Mouse (Mus musculus) thymus, adult 2 months (tissue): ENCODE results near the gene Prss12. TPM values are rescaled to one million over a fixed set of nuclear protein-coding genes. Genes with fewer than 3 reads are reported as not detected.
"Not testable (repeated sequence)": the region's sequence is repeated elsewhere in the genome, so short reads cannot be mapped to it uniquely, and the experiment has no call there.

Source experiments
- DNase-seq: peaks from one replicate; pipeline ENCODE4 v3.0.0; 2021
- H3K27ac ChIP-seq: fragments of 200-500 bp; 2 replicates; pipeline ENCODE4 v1.5.1; 2012; ENCODE audit warnings: low read length, control low read depth; ENCODE audit not compliant: control insufficient read depth, insufficient read depth
- H3K27me3 ChIP-seq: fragments of 200-500 bp; 2 replicates; pipeline ENCODE4 v1.6.1; 2012; ENCODE audit warnings: mild to moderate bottlenecking, low read length, moderate library complexity, mixed read lengths; ENCODE audit not compliant: control insufficient read depth, insufficient read depth
- H3K36me3 ChIP-seq: fragments of 200-500 bp; 2 replicates; pipeline ENCODE4 v1.6.1; 2012; ENCODE audit warnings: mild to moderate bottlenecking, low read length, moderate library complexity; ENCODE audit not compliant: control insufficient read depth, insufficient read depth
- H3K4me1 ChIP-seq: fragments of 200-500 bp; replicated peaks from 2 replicates; pipeline ENCODE4 v1.6.1; 2012; ENCODE audit warnings: low read length; ENCODE audit not compliant: control insufficient read depth, insufficient read depth
- H3K4me3 ChIP-seq: fragments of 200-500 bp; 2 replicates; pipeline ENCODE4 v1.5.1; 2012; ENCODE audit warnings: mild to moderate bottlenecking, low read length, control low read depth, moderate library complexity; ENCODE audit not compliant: control insufficient read depth, insufficient read depth
- CTCF ChIP-seq: fragments of 200-500 bp; IDR thresholded peaks from 2 replicates; pipeline ENCODE4 v1.5.1; 2012; ENCODE audit warnings: mild to moderate bottlenecking, control low read depth, low read length, moderate library complexity, borderline replicate concordance; ENCODE audit not compliant: control insufficient read depth, poor library complexity, insufficient read depth; ENCODE audit errors: extremely low read depth
- POLR2A ChIP-seq: fragments of 200-500 bp; IDR thresholded peaks from 2 replicates; pipeline ENCODE4 v1.6.1; 2012; ENCODE audit warnings: mild to moderate bottlenecking, low read length, control low read depth, moderate library complexity; ENCODE audit not compliant: control insufficient read depth, poor library complexity, insufficient read depth; ENCODE audit errors: extremely low read depth
- WGBS: fragments of 180-500 bp; shearing (Covaris S2); methylation state at CpG from one replicate; pipeline ENCODE4 v1.1.7; 2018; 5-methylcytosine and 5-hydroxymethylcytosine counted together
- polyA plus RNA-seq: library from polyadenylated mRNA; depleted of rRNA; stranded (reverse); fragments of >200 nt; gene quantifications from 2 replicates; pipeline ENCODE4 v1.2.3, GENCODE M21; 2012

The Prss12 gene
- polyA plus RNA-seq, 1 experiment, result 0.49 TPM

DNA sequence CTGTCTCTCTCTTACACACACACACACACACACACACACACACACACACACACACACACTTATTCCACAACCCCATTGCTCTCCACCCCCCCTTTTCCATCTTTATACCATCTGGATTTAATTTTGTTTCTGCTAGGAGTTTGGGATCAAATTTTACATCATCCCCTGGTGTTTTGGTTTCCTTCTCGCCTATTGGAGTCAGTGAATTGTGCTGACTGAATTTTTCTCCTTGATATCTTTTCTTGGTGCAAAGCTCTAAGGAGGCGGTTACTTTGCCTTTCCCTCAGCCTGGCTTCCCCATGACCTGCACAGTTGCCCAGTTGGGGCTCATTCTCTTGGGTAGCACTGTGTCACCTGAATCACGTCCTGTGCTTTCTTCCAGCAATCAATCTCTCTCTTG is 30.1 kb downstream of the Prss12 start:
- TF ChIP-seq POLR2A (no peak), CTCF (no peak)
- 89% methylated on average over 3 of the region's 3 CpGs for WGBS
- no peak overlapping the region for H3K4me3 ChIP-seq
- no peaks in the 10 kb centered on the region for H3K27me3 ChIP-seq
- H3K4me1 ChIP-seq, result no peaks in the 10 kb centered on the region
- H3K36me3 ChIP-seq, result no peaks in the 10 kb centered on the region
- H3K27ac ChIP-seq, result no peak overlapping the region
- DNase-seq, result no peak

DNA sequence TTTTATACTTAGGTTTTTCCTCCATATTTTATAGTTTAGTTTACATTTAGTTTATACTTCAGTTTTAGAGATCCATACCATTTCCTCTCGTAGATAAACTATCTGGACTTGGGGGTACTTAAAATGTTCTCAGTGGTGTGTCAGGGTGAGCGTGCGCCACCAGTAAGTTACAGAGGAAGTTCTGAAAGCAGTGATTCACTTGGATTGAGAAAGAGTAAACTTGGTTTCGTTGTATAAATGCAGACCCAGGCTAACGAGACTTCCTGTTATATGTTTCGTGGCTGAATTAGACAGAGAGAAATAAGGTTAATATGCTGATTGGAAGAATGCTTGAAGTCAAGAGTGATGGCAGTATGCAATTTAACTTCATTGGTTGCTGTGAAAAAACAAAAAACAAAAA is 34.6 kb downstream of the Prss12 start:
- 61% methylated on average over 6 of the region's 6 CpGs for WGBS
- no peak for TF ChIP-seq CTCF
- Histone ChIP-seq H3K36me3 (no peaks in the 10 kb centered on the region), H3K4me1 (no peaks in the 10 kb centered on the region), H3K4me3 (no peak overlapping the region), H3K27ac (no peak overlapping the region), H3K27me3 (no peaks in the 10 kb centered on the region)
- DNase-seq, result no peak

DNA sequence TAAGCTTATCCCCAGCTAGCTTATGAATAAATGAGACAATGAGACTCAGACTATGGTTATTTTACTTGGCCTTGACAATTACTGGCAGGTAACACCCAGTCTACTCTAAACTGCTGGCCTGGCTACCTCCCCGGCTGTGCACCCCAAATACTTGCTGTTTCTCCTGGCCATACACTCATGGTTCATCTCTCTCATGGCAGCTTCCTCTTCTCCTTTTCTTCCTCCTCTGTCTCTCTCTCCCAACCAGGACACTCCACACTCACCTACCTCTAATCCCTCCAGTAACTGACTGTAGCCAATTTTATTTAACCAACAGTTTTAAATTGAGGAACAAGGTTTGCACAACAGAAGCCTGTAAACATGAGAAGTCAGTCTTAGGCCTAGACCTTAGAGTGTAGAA is 45.1 kb downstream of the Prss12 start:
- Histone ChIP-seq H3K4me1 (no peaks in the 10 kb centered on the region), H3K27ac (no peak overlapping the region), H3K36me3 (no peaks in the 10 kb centered on the region), H3K4me3 (no peak overlapping the region), H3K27me3 (no peaks in the 10 kb centered on the region)
- DNase-seq, result no peak
- TF ChIP-seq POLR2A (no peak), CTCF (no peak)
- WGBS, result 87% methylated on average over 1 of the region's 1 CpGs

DNA sequence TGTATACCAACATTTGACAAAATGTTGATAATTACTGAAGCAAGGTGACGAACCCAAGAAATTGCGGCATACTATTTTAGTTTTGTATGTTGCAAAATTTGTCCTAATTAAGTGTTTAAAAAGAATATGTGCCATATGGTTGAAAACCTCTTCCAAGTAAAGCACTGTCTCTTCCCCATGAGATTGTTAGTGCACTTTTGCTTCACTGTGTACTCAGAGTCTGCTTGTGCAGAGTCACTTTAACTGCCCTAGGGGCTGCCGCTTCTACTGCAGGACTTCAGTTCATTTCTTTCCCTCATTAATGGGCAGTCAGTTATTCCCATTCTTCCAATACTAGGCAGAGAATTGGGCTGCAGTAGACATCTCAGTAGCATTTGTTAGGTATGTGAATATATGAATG is 46.5 kb downstream of the Prss12 start:
- Histone ChIP-seq H3K27me3 (no peaks in the 10 kb centered on the region), H3K27ac (no peak overlapping the region), H3K36me3 (no peaks in the 10 kb centered on the region), H3K4me3 (no peak overlapping the region), H3K4me1 (no peaks in the 10 kb centered on the region)
- WGBS, result 98% methylated on average over 3 of the region's 3 CpGs
- no peak for TF ChIP-seq POLR2A
- TF ChIP-seq CTCF, result no peak
- no peak for DNase-seq

DNA sequence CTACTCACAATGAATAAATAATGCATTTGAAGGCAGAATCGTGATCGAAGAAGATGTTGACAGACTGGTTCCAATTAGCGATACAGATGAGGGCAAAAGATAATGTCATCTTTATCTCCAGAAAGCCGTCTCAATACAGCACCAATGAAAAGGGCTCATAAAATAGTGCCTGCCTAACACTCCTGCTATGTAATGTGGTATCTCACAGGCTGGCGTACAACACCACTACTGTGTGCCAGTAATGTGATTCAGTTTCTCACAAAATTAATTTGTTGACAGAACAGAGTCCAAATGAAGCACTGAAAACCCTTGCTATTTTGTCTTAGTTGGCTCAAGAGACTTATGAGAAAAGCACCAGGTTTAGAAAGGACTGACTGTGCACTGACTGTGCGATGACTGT is 48.4 kb downstream of the Prss12 start:
- Histone ChIP-seq H3K4me3 (no peak overlapping the region), H3K4me1 (no peaks in the 10 kb centered on the region), H3K36me3 (no peaks in the 10 kb centered on the region), H3K27me3 (no peaks in the 10 kb centered on the region), H3K27ac (no peak overlapping the region)
- TF ChIP-seq POLR2A (no peak), CTCF (no peak)
- WGBS, result 93% methylated on average over 6 of the region's 6 CpGs
- DNase-seq, result no peak

DNA sequence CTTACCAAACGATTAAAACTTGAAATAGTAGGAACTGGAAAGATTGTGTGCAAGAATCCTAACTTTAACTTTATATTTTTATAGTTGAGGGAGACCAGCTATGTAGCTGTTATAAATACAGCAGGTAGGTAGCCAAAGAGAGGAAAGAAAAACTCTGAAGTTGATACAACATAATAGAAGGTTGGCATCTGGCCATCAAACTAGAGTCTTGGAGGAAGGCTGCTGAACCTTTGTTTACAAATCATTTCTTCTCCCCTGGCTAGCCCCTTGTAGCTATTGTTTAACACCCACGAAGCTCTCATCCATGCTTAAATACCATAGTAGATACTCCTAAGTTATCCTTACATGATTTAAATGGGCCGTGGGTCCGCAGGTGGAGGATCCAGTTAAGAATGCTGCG is 52.1 kb downstream of the Prss12 start:
- TF ChIP-seq CTCF (no peak), POLR2A (no peak)
- no peaks in the 10 kb centered on the region for H3K36me3 ChIP-seq
- H3K27me3 ChIP-seq, result no peaks in the 10 kb centered on the region
- H3K4me1 ChIP-seq, result no peaks in the 10 kb centered on the region
- no peak overlapping the region for H3K4me3 ChIP-seq
- DNase-seq, result no peak
- H3K27ac ChIP-seq, result no peak overlapping the region
- WGBS, result 89% methylated on average over 5 of the region's 5 CpGs

DNA sequence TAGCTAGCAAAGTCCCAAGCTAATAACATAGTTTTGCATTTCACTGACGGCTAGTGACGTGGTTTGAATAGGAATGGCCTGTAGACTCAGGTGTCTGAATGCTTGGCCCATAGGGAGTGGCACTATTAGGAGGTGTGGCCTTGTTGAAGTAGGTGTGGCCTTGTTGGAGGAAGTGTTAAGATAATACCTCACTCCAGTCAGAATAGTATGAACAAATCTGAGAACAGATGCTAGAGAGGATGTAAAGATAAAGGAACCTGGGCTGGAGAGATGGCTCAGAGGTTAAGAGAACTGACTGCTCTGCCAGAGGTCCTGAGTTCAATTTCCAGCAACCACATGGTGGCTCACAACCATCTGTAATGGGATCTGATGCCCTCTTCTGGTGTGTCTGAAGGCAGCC is 55.1 kb downstream of the Prss12 start:
- not testable (repeated sequence) for H3K27me3 ChIP-seq, H3K4me1 ChIP-seq, H3K27ac ChIP-seq, H3K36me3 ChIP-seq, H3K4me3 ChIP-seq, DNase-seq
- WGBS, result 98% methylated on average over 2 of the region's 2 CpGs

DNA sequence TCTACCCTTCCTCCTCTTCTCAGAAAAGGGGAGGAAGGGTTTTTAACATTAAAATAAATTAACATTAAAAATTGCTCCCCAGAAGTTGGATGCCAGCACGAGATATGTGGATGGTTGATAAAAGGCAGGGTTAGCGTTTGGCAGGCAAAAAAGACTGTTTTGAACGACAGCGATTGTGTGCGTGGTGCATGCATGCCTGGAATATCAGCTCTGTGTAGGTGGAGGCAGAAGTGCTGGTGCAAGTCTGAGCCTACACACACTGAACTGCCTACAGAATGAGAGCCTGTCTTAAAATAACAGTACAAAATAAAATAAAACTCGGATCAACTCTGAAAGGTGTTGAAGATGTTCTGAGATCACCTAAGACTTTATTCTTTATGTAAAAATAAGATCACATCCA is 57.2 kb downstream of the Prss12 start:
- H3K27ac ChIP-seq, result no peak overlapping the region
- no peak for TF ChIP-seq CTCF
- TF ChIP-seq POLR2A, result no peak
- no peak for DNase-seq
- no peak overlapping the region for H3K4me3 ChIP-seq
- WGBS, result 93% methylated on average over 6 of the region's 6 CpGs
- no peaks in the 10 kb centered on the region for H3K27me3 ChIP-seq
- no peaks in the 10 kb centered on the region for H3K4me1 ChIP-seq
- peaks cover 8% of the 10 kb centered on the region for H3K36me3 ChIP-seq
